Mouse (Mus musculus) intestine, embryonic 14.5 days (tissue): ENCODE measurements around the gene Skp2. TPM values are rescaled to one million over a fixed set of nuclear protein-coding genes. Genes with fewer than 3 reads are reported as not detected.
A peak's percentile ranks its signal among the peaks of the same experiment; 100 is the strongest.

ENCODE experiments used
- ATAC-seq: fragments of 200-750 bp; cut with Nextera tagmentation; replicated peaks from 2 replicates; pipeline ENCODE4 v1.8.0; 2017; ENCODE audit warnings: low read depth, moderate number of reproducible peaks, moderate TSS enrichment, moderate library complexity; ENCODE audit not compliant: low FRiP score, low TSS enrichment
- DNase-seq: peaks from one replicate; pipeline ENCODE4 v3.0.0-alpha.2; 2018; ENCODE audit warnings: low spot score
- H3K27ac ChIP-seq: fragments of 300-500 bp; sonication (generic); 2 replicates; pipeline ENCODE4 v1.5.1; 2014; ENCODE audit warnings: low read depth, mild to moderate bottlenecking, control low read depth
- H3K27me3 ChIP-seq: fragments of 300-500 bp; sonication (generic); replicated peaks from 2 replicates; pipeline ENCODE4 v1.6.1; 2014; ENCODE audit warnings: low read length, control low read depth; ENCODE audit not compliant: control insufficient read depth, insufficient read depth
- H3K36me3 ChIP-seq: fragments of 300-500 bp; sonication (generic); 2 replicates; pipeline ENCODE4 v1.6.1; 2014; ENCODE audit warnings: low read length, control low read depth; ENCODE audit not compliant: control insufficient read depth, insufficient read depth
- H3K4me1 ChIP-seq: fragments of 300-500 bp; sonication (generic); replicated peaks from 2 replicates; pipeline ENCODE4 v1.6.1; 2014; ENCODE audit warnings: low read length, control low read depth, mixed read lengths; ENCODE audit not compliant: control insufficient read depth, insufficient read depth
- H3K4me2 ChIP-seq: fragments of 300-500 bp; sonication (generic); 2 replicates; pipeline ENCODE4 v1.6.1; 2014; ENCODE audit warnings: low read length
- H3K4me3 ChIP-seq: fragments of 300-500 bp; sonication (generic); 2 replicates; pipeline ENCODE4 v1.5.1; 2014; ENCODE audit warnings: low read depth, low read length, control low read depth, mixed read lengths
- H3K9ac ChIP-seq: fragments of 300-500 bp; sonication (generic); 2 replicates; pipeline ENCODE4 v1.6.1; 2014; ENCODE audit warnings: mild to moderate bottlenecking, low read length
- H3K9me3 ChIP-seq: fragments of 300-500 bp; sonication (generic); 2 replicates; pipeline ENCODE4 v1.6.1; 2016; ENCODE audit warnings: low read length, control low read depth; ENCODE audit not compliant: control insufficient read depth
- WGBS: fragments of 180-500 bp; shearing (Covaris S2); extraction: QIAGEN DNeasy Blood & Tissue Kit; methylation state at CpG from one replicate; pipeline ENCODE4 v1.1.7; 2014; 5-methylcytosine and 5-hydroxymethylcytosine counted together
- polyA plus RNA-seq: library from polyadenylated mRNA; unstranded; fragments of >200 nt; fragmentation: Nextera tagmentation; extraction: Ambion mirVana; gene quantifications from 2 replicates; pipeline ENCODE4 v1.2.1, GENCODE M21; 2014

Skp2 gene
- polyA plus RNA-seq, 1 experiment from 2014 or later: 73.2 TPM

GRCm38 (mm10) chr15:9087895-9088682, 67.1 kb downstream of the Skp2 start:
- H3K9ac ChIP-seq: no peak overlapping the region
- 88% methylated on average over 17 of the region's 17 CpGs for WGBS
- peaks cover 3% of the 10 kb centered on the region; the same call in 1 of the 2 replicates for H3K4me1 ChIP-seq
- H3K4me2 ChIP-seq: no peak overlapping the region
- no peaks in the 10 kb centered on the region for H3K27me3 ChIP-seq
- H3K27ac ChIP-seq: peak overlapping the region; percentile 40; the same call in 1 of the 2 replicates
- H3K9me3 ChIP-seq: no peaks in the 10 kb centered on the region
- no peak overlapping the region for H3K4me3 ChIP-seq
- DNase-seq (no peak), ATAC-seq (no peak)
- H3K36me3 ChIP-seq: peaks cover 34% of the 10 kb centered on the region

GRCm38 (mm10) chr15:9087421-9087820, 67.8 kb downstream of the Skp2 start:
- no peak for ATAC-seq
- Histone ChIP-seq H3K27me3 (no peaks in the 10 kb centered on the region), H3K9ac (no peak overlapping the region), H3K4me3 (no peak overlapping the region), H3K27ac (no peak overlapping the region), H3K4me2 (no peak overlapping the region), H3K4me1 (peaks cover 3% of the 10 kb centered on the region; the same call in 1 of the 2 replicates), H3K36me3 (peaks cover 27% of the 10 kb centered on the region), H3K9me3 (no peaks in the 10 kb centered on the region)
- 84% methylated on average over 5 of the region's 5 CpGs for WGBS
- DNase-seq: no peak

- DNase-seq: no peak
- WGBS: 74% methylated on average over 11 of the region's 11 CpGs
- no peaks in the 10 kb centered on the region for H3K27me3 ChIP-seq
- H3K4me2 ChIP-seq: no peak overlapping the region
- no peak for ATAC-seq
- H3K36me3 ChIP-seq: peaks cover 25% of the 10 kb centered on the region
- H3K4me1 ChIP-seq: peaks cover 3% of the 10 kb centered on the region; the same call in 1 of the 2 replicates
- no peak overlapping the region for H3K9ac ChIP-seq
- H3K4me3 ChIP-seq: no peak overlapping the region
- H3K27ac ChIP-seq: no peak overlapping the region
- no peaks in the 10 kb centered on the region for H3K9me3 ChIP-seq
Measured at GRCm38 (mm10) chr15:9086813-9087212, 68.4 kb downstream of the Skp2 start.

- WGBS: 78% methylated on average over 9 of the region's 9 CpGs
- peaks cover 16% of the 10 kb centered on the region for H3K4me1 ChIP-seq
- no peak overlapping the region for H3K27ac ChIP-seq
- no peak overlapping the region for H3K4me3 ChIP-seq
- ATAC-seq: no peak
- no peaks in the 10 kb centered on the region for H3K27me3 ChIP-seq
- DNase-seq: no peak
- H3K9ac ChIP-seq: no peak overlapping the region
- H3K9me3 ChIP-seq: no peaks in the 10 kb centered on the region
- H3K36me3 ChIP-seq: peaks cover 11% of the 10 kb centered on the region
- H3K4me2 ChIP-seq: no peak overlapping the region
Measured at GRCm38 (mm10) chr15:9082753-9083152, 72.5 kb downstream of the Skp2 start.

- Histone ChIP-seq H3K27me3 (no peaks in the 10 kb centered on the region), H3K9ac (no peak overlapping the region), H3K27ac (no peak overlapping the region), H3K36me3 (peaks cover 7% of the 10 kb centered on the region; the same call in 1 of the 2 replicates), H3K4me2 (no peak overlapping the region), H3K9me3 (no peaks in the 10 kb centered on the region), H3K4me3 (no peak overlapping the region), H3K4me1 (peaks cover 18% of the 10 kb centered on the region)
- 68% methylated on average over 3 of the region's 3 CpGs for WGBS
- no peak for DNase-seq
- ATAC-seq: no peak
Measured at GRCm38 (mm10) chr15:9081294-9081693, 73.9 kb downstream of the Skp2 start.

GRCm38 (mm10) chr15:9080206-9080605, 75.0 kb downstream of the Skp2 start:
- Histone ChIP-seq H3K4me3 (no peak overlapping the region), H3K4me2 (no peak overlapping the region), H3K36me3 (peaks cover 5% of the 10 kb centered on the region; the same call in 1 of the 2 replicates), H3K27me3 (no peaks in the 10 kb centered on the region), H3K4me1 (peaks cover 25% of the 10 kb centered on the region), H3K9me3 (no peaks in the 10 kb centered on the region), H3K9ac (no peak overlapping the region), H3K27ac (no peak overlapping the region)
- ATAC-seq (no peak), DNase-seq (no peak)
- 62% methylated on average over 4 of the region's 4 CpGs for WGBS

- no peaks in the 10 kb centered on the region for H3K9me3 ChIP-seq
- H3K36me3 ChIP-seq: peaks cover 5% of the 10 kb centered on the region; the same call in 1 of the 2 replicates
- DNase-seq (no peak), ATAC-seq (no peak)
- H3K27ac ChIP-seq: no peak overlapping the region
- no peaks in the 10 kb centered on the region for H3K27me3 ChIP-seq
- H3K4me3 ChIP-seq: no peak overlapping the region
- peak overlapping the region; percentile 4; the same call in 1 of the 2 replicates for H3K4me2 ChIP-seq
- no peak overlapping the region for H3K9ac ChIP-seq
- WGBS: 60% methylated on average over 5 of the region's 5 CpGs
- peaks cover 31% of the 10 kb centered on the region for H3K4me1 ChIP-seq
Measured at GRCm38 (mm10) chr15:9079626-9080025, 75.6 kb downstream of the Skp2 start.

GRCm38 (mm10) chr15:9078481-9079300, 76.5 kb downstream of the Skp2 start:
- DNase-seq (no peak), ATAC-seq (peak; percentile 36; the same call in 1 of the 2 replicates)
- Histone ChIP-seq H3K4me2 (no peak overlapping the region; the same call in 1 of the 2 replicates), H3K27me3 (no peaks in the 10 kb centered on the region), H3K4me1 (peaks cover 36% of the 10 kb centered on the region), H3K27ac (peak overlapping the region; percentile 27; the same call in 1 of the 2 replicates), H3K9ac (no peak overlapping the region), H3K9me3 (no peaks in the 10 kb centered on the region), H3K4me3 (no peak overlapping the region), H3K36me3 (no peaks in the 10 kb centered on the region)
- 66% methylated on average over 12 of the region's 12 CpGs for WGBS
